Mouse (Mus musculus) ovary, postnatal 14 days (tissue): ENCODE data around the gene Cyfip2.
"Not testable (repeated sequence)": the region's sequence is repeated elsewhere in the genome, so short reads cannot be mapped to it uniquely, and the experiment has no call there.

Experiments
- DNase-seq: peaks from one replicate; pipeline ENCODE4 v3.0.0; 2022; ENCODE audit warnings: low spot score

Cyfip2 gene

DNA sequence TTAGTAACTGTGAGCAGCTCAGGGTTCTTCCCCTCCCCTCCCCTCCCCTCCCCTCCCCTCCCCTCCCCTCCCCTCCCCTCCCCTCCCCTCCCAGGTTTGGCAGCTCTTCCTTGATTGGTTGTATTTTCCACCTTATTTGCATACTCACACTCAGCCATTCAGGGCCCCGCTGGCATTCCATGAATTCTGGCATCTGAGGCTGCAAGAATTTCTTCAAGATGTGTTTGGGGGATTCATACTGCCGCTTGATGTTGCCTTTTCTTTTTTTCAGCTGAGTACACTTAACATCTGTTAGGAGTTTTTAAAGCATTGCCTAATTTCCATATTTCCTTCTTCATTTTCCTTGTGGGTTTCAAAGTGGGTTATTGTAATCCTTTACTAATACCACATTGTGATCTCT is 124.4 kb downstream of the Cyfip2 start:
- no peak for DNase-seq

DNA sequence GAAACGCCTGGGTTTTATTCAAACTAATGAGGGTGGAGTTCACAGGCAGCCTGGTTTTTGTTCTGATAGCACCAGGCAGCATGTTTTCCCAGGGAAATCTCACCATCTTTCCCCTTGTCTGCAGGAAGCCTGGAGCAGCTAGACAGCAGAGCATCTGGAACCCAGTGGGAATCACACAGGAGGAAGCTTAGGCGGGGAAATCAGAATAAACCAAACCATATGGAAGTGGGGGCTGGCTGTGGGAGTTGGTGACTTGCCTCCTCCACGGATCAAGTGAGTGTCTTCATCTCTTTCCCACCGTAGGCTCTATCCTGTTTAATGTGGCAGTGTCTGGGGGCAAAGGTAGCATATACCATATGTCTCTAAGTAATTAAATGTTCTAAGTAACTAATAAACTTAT is 127.2 kb downstream of the Cyfip2 start:
- DNase-seq: no peak

DNA sequence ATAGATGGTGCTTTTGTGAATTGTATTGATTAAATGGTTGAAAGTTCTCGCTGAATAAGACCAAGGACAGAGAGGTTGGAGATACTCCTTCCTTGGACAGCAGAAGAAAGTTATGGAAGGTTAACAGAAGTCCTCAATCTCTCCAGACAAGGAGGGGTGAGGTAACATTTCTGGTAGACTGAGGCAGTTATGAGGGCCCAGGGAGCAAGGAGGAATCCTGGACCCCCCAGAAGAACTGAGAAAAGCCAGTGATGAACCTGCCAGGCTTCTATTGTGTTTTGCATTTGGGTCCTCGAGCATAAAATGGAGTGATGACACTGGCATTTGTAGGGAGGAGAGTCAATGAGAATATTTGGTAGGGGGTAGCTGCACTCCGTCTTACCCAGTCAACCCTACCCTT is 127.7 kb downstream of the Cyfip2 start:
- no peak for DNase-seq

- DNase-seq: not testable (repeated sequence)
Measured at GRCm38 (mm10) chr11:46182031-46182430, 130.6 kb downstream of the Cyfip2 start.

- no peak for DNase-seq
Measured at GRCm38 (mm10) chr11:46177246-46178043, 135.2 kb downstream of the Cyfip2 start.

GRCm38 (mm10) chr11:46176155-46176554 is 136.5 kb downstream of the Cyfip2 start:
- DNase-seq: no peak

DNA sequence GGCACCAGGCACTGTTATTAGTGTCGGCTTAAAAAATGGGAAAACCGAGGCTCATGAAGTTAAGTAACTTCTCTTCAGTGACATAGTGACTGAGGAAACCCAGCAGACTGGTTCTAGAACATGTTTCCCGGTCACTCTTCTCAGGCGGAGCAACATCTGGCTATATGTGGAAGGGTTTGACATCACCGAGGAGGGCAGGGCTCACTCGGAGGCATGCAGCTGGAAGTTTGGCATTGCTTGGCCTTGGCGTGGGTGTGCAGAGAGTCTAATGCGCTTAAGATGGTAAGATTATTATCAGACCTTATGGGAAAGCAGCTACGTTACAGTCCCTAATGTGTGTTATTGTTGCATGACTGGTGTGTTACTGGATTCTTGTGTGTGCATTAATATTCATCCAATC is 140.5 kb downstream of the Cyfip2 start:
- DNase-seq: no peak

DNA sequence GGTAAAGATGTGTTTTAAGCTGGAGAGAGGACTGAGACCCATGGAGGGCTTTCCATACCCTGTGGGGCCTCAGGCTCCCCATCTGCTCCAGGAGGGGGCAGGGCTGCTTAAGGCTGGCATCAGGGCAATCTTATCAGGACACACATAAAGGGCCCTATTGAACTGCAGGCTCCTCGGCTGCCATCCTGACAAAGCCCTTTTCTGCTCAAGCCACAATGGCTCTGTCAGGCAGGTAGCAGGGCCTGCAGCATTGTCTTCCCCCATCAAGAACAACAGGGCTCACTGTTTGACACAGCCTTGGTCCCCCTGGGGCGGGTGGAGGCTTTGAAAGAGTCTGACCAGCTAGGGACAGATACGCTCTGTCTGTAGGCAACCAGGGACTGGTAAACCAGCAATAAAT is 142.8 kb downstream of the Cyfip2 start:
- no peak for DNase-seq

- no peak for DNase-seq
Measured at GRCm38 (mm10) chr11:46168506-46168905, 144.2 kb downstream of the Cyfip2 start.

DNA sequence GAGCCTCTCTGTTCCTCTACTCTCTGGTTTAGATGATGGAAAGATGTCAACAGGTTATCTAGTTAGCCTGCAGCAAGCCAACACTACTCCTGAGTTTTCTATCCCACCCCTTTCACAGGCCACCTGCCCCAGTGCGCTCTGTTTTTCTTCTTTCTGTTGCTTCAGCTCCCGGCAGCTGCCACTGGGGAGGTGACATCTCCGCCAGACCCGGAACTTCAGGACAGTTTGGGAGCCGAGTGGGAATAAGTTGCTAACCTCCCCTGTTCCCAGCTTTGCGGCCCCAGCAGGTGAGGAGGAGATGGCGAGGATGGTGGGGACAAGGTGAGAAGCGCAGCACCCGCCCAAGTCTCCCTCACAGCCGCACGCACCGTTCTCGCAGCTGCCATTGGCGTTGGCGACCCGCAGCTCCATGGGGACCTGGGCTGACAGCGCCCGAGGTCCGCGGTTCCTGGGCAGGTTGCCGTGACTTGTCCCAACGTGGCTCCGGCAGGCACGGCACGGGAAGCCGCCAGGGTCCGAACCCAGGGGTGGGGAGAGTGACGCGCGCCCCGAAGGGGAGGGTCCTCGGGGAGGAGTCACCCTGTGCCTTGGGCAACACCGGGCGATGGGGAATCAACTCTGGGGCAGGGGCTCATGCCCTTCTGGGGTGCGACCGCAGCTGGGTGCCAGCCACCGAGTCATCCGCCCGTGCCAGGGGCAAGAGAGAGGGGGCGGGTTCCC is 146.6 kb downstream of the Cyfip2 start, which contains the start of gene Nipal4:
Nipal4 (minus strand) TSS at position 643 of the 720 bp plus-strand sequence.
- no peak for DNase-seq

- DNase-seq: no peak
Measured at GRCm38 (mm10) chr11:46157462-46157861, 155.2 kb downstream of the Cyfip2 start.

GRCm38 (mm10) chr11:46156945-46157344 is 155.7 kb downstream of the Cyfip2 start:
- no peak for DNase-seq

DNA sequence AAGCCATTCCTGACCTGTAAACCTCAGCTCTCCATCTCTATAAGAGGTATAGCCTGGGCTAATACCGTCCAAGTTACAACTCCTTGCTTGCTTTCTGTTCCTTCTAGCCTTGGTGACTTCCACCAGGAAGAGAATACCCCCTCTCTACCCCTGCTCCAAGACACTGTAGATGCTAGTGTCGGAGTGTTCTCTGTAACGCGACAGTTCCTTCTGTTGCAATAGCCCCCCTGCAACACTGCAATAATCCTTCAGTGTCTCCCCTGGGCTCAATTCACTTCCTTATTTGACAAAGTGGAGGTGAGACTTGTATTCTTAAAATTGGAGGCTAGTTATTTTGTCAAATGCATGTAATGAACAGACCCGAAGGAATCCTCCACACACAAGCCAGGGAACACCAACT is 166.0 kb downstream of the Cyfip2 start:
- no peak for DNase-seq

DNA sequence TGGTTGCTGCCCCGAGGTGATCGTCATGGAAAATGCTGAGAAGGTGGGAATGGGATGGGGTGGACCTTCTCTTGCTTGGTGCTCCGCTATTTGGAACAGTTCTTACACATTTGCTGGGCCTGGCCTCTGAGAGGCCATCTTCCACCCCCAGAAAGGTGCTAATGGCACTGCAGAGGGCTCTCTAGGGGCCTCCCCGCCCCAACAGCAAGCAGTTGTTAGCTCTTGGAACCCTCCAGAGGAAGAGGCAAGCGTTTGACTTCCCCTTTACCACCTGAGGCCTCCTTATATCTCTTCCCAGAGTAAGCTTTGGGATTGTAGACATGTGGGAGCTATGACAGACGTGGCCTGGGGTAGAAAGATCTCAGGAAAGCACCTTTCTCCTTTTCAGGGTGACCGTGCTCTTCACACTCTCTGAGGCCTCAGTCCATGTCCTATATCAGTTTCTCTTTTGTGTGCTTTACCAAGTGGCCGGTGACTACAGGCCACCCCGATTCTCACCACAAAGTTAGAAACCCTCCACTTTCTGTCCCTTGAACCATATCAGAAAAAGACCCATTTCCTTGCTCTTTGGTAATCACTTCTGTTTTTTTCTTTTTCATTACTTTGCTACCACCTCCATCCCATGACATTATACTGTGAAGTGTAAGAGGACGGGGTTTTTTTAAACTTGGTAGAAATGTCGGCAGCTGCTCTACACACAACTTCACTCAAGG is 167.3 kb downstream of the Cyfip2 start:
- no peak for DNase-seq
